Mouse (Mus musculus) neural tube, embryonic 14.5 days (tissue): Measurements from ENCODE around the gene Sys1. TPM values are rescaled to one million over a fixed set of nuclear protein-coding genes. Genes with fewer than 3 reads are reported as not detected.

Experiments used
- ATAC-seq: fragments of 200-750 bp; cut with Nextera tagmentation; 2 replicates; pipeline ENCODE4 v1.8.0; 2017; ENCODE audit warnings: low read depth, mild to moderate bottlenecking, moderate TSS enrichment, moderate library complexity
- H3K27ac ChIP-seq: fragments of 300-500 bp; sonication (generic); 2 replicates; pipeline ENCODE4 v1.5.1; 2014; ENCODE audit warnings: low read depth, mild to moderate bottlenecking, control low read depth, low read length, moderate library complexity, mixed read lengths
- H3K27me3 ChIP-seq: fragments of 300-500 bp; sonication (generic); 2 replicates; pipeline ENCODE4 v1.6.1; 2014; ENCODE audit warnings: low read length; ENCODE audit not compliant: control insufficient read depth, insufficient read depth
- H3K36me3 ChIP-seq: fragments of 300-500 bp; sonication (generic); 2 replicates; pipeline ENCODE4 v1.6.1; 2014; ENCODE audit warnings: low read length, mixed read lengths; ENCODE audit not compliant: control insufficient read depth, insufficient read depth
- H3K4me1 ChIP-seq: fragments of 300-500 bp; sonication (generic); 2 replicates; pipeline ENCODE4 v1.6.1; 2014; ENCODE audit warnings: low read length; ENCODE audit not compliant: control insufficient read depth, insufficient read depth
- H3K4me2 ChIP-seq: fragments of 300-500 bp; sonication (generic); 2 replicates; pipeline ENCODE4 v1.6.1; 2014; ENCODE audit warnings: mild to moderate bottlenecking, low read depth, low read length, control low read depth
- H3K4me3 ChIP-seq: fragments of 300-500 bp; sonication (generic); 2 replicates; pipeline ENCODE4 v1.5.1; 2014; ENCODE audit warnings: low read depth, low read length, control low read depth, mixed read lengths
- H3K9ac ChIP-seq: fragments of 300-500 bp; sonication (generic); replicated peaks from 2 replicates; pipeline ENCODE4 v1.6.1; 2014; ENCODE audit warnings: low read depth, mild to moderate bottlenecking, control low read depth, low read length, mixed read lengths
- H3K9me3 ChIP-seq: fragments of 300-500 bp; sonication (generic); 2 replicates; pipeline ENCODE4 v1.6.1; 2016; ENCODE audit warnings: low read length; ENCODE audit not compliant: control insufficient read depth
- WGBS: fragments of 180-500 bp; shearing (Covaris S2); extraction: QIAGEN DNeasy Blood & Tissue Kit; methylation state at CpG from one replicate; pipeline ENCODE4 v1.1.7; 2014; 5-methylcytosine and 5-hydroxymethylcytosine counted together
- polyA plus RNA-seq: library from polyadenylated mRNA; unstranded; fragments of >200 nt; fragmentation: Nextera tagmentation; extraction: Ambion mirVana; gene quantifications from 2 replicates; pipeline ENCODE4 v1.2.1, GENCODE M21; 2014

Sys1 gene
- polyA plus RNA-seq, 1 experiment from 2014 or later = 96.3 TPM

DNA sequence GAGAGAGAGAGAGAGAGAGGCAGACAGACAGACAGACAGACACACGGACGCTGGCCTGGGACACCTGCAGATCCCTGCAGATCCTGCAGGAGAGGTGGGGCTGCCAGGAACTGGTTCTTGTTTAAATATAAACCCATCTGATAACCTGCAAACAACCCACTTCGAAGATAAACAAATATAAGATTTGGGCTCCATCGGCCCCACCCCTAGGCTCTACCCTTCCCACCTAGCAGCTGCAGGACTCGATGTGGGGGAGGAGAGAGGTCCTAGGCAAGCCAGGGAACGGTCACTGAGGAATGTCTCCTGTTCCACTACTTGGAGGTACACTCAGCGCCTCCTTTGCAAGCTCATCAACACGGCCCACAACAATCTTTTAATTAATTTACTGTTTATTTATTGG lies 18.5 kb upstream of the Sys1 start:
- Histone ChIP-seq H3K4me3 (no peak overlapping the region), H3K4me2 (no peak overlapping the region), H3K27me3 (0 out of 2 replicates have a peak, but pooled peaks cover 2% of the 10 kb centered on the region), H3K4me1 (peaks cover 7% of the 10 kb centered on the region; the same call in 1 of the 2 replicates), H3K27ac (no peak overlapping the region), H3K9me3 (no peaks in the 10 kb centered on the region), H3K9ac (no peak overlapping the region), H3K36me3 (no peaks in the 10 kb centered on the region)
- WGBS = 59% methylated on average over 8 of the region's 8 CpGs
- no peak for ATAC-seq

DNA sequence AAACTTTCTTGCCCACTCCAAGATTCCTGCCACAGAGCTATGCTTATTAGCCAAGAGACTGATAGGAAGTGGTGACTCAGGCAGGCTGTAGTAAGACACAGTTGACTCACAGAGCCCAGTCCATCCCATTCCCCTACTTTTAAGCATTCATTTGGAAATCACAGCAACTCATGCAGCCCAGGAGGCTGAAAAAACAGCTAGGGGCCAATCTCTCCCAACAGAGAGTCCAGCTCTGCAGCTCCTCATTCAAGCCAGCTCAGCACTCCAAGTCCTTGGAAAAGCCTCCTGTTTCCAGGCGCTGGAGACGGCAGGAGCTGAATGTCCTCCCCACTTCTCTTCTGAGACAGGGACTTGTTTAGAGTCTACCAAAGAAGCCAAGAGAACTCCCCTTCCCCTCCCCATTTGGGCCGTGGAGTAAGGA lies 17.8 kb upstream of the Sys1 start:
- ATAC-seq = no peak
- no peak overlapping the region for H3K27ac ChIP-seq
- WGBS = 69% methylated on average over 3 of the region's 3 CpGs
- no peak overlapping the region for H3K4me3 ChIP-seq
- H3K9me3 ChIP-seq = no peaks in the 10 kb centered on the region
- H3K27me3 ChIP-seq = 0 out of 2 replicates have a peak, but pooled peaks cover 2% of the 10 kb centered on the region
- peaks cover 9% of the 10 kb centered on the region; the same call in 1 of the 2 replicates for H3K4me1 ChIP-seq
- H3K4me2 ChIP-seq = no peak overlapping the region
- no peak overlapping the region for H3K9ac ChIP-seq
- no peaks in the 10 kb centered on the region for H3K36me3 ChIP-seq

DNA sequence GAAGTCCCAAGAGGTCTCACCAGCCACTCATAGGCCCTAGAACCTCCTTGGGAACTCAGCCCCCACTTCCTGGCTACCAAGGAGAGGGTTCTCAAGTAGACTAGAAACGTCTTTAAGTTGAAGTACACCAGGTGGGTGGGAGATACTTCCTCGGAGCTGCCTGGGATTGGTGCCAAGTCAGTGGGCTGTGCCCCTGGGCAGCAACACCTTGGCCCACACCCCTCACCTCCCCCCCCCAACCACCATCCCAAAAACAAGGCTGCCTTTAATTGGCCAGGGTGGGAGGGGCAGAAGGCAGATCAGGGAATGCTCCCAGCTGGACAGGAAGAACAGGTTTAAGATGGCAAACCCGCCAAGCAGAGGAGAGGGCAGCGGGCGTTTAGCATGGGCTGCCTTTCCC lies 16.4 kb upstream of the Sys1 start:
- H3K9ac ChIP-seq = no peak overlapping the region
- H3K36me3 ChIP-seq = no peaks in the 10 kb centered on the region
- no peaks in the 10 kb centered on the region for H3K9me3 ChIP-seq
- 83% methylated on average over 5 of the region's 5 CpGs for WGBS
- H3K27me3 ChIP-seq = 0 out of 2 replicates have a peak, but pooled peaks cover 2% of the 10 kb centered on the region
- no peak overlapping the region for H3K27ac ChIP-seq
- H3K4me2 ChIP-seq = no peak overlapping the region
- H3K4me3 ChIP-seq = no peak overlapping the region
- H3K4me1 ChIP-seq = peaks cover 9% of the 10 kb centered on the region; the same call in 1 of the 2 replicates
- no peak for ATAC-seq

DNA sequence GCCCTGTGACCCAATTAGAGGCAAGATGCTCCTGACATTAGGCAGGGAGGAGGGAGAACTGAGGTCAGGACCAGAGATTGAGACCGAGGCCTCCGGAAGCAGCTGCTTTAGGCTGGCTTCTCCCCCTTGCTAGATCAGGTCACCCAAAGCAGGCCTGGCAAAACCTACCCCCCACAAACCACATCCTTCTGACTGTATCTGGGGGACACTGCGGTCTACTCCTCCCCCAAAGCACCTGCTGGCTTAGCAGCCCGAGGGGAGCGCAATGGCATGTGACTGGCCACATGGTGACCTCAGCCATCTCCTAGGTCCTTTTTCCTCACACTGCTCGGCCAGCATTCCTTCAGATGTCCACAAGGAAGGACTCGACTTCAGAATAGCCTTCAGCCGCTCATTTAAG lies 15.6 kb upstream of the Sys1 start:
- Histone ChIP-seq H3K9me3 (no peaks in the 10 kb centered on the region), H3K36me3 (no peaks in the 10 kb centered on the region), H3K4me2 (no peak overlapping the region), H3K4me1 (peaks cover 9% of the 10 kb centered on the region; the same call in 1 of the 2 replicates), H3K27ac (no peak overlapping the region), H3K9ac (no peak overlapping the region), H3K27me3 (0 out of 2 replicates have a peak, but pooled peaks cover 2% of the 10 kb centered on the region), H3K4me3 (no peak overlapping the region)
- no peak for ATAC-seq
- 33% methylated on average over 8 of the region's 8 CpGs for WGBS

DNA sequence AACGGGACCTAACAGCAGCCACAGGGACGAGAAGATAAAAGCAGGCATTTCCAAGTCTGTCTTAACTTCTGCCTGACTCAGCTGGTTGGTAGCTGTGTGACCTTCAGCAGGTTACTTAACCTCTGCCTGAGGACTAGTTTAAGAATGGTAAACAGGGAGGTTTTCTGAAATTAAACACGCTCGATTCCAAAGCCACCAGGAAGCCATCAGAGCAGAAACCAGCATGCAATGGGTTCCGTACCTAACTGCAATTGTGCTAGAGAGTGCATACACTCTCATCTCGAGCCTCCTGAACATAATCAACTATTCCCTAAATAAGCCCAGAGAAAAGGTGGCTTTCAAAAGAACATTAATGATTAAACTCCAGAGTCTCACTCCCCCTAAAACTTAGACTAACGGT lies 15.0 kb upstream of the Sys1 start:
- ATAC-seq = no peak
- H3K9ac ChIP-seq = no peak overlapping the region
- 0 out of 2 replicates have a peak, but pooled peaks cover 2% of the 10 kb centered on the region for H3K27me3 ChIP-seq
- WGBS = 22% methylated on average over 7 of the region's 7 CpGs
- H3K27ac ChIP-seq = no peak overlapping the region
- H3K4me3 ChIP-seq = no peak overlapping the region; the same call in 1 of the 2 replicates
- H3K4me1 ChIP-seq = peaks cover 9% of the 10 kb centered on the region; the same call in 1 of the 2 replicates
- H3K9me3 ChIP-seq = no peaks in the 10 kb centered on the region
- no peaks in the 10 kb centered on the region for H3K36me3 ChIP-seq
- no peak overlapping the region for H3K4me2 ChIP-seq

DNA sequence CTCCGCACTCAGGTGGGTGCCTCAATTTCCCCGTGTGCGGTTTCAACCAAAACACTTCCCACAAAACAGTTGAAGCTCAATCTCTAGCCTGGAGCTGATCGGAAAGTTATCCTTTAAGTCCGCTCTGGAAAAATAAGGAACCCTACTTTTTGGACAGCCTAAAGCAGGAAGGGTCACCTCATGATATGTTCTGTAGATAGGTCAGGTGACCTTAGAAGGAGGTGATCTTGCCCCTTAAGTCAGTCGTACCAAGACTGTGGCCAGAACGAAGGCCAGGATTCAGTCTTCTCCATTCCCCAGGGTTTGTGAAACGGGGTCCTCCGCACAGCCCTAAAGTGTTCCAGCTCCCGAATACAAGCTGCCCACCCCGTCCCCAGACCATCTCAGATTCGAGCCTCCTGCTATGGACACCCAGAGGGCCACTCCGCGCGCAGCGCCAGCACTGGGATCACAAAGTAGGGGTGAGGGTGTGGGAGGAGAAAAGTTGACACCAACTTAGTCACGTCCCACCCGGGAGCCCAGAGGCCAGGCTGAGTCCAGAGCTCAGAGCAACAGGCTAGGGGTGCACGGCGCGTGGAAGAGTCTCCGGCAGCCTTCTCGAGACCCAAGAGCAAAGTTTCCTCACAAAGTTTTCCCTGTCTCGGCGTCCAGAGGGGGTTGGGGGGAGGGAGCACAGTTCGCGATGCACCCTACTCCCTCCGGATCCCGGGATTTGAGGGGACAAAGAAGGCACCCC lies 14.3 kb upstream of the Sys1 start:
- Histone ChIP-seq H3K9ac (peak overlapping the region; percentile 53), H3K9me3 (no peaks in the 10 kb centered on the region), H3K36me3 (no peaks in the 10 kb centered on the region), H3K4me1 (peaks cover 9% of the 10 kb centered on the region; the same call in 1 of the 2 replicates), H3K4me2 (peak overlapping the region; percentile 95), H3K27ac (no peak overlapping the region), H3K4me3 (peak overlapping the region; percentile 44), H3K27me3 (0 out of 2 replicates have a peak, but pooled peaks cover 2% of the 10 kb centered on the region)
- WGBS = 2% methylated on average over 29 of the region's 29 CpGs
- ATAC-seq = peak; percentile 44

DNA sequence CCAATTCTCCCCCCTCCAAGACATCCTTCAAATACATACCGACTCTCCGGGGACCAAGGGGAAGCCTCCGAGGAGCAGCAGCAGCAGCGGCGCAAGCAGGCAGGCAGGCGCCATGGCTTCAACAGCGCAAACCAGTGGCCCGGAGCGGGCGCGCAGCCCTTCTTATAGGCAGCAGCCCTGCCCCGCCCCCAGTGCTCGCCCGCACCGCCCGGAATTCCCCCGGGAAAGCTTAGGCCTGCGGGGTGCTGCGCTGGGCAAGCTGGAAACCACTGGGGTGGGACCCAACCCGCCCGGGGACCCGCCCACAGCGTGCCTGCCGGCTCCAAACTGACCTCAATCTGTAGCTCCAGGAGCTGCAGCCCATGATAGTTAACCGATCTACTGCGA lies 13.7 kb upstream of the Sys1 start:
- Histone ChIP-seq H3K4me2 (peak overlapping the region; percentile 95), H3K27ac (no peak overlapping the region), H3K27me3 (0 out of 2 replicates have a peak, but pooled peaks cover 2% of the 10 kb centered on the region), H3K9ac (peak overlapping the region; percentile 53), H3K9me3 (no peaks in the 10 kb centered on the region), H3K36me3 (no peaks in the 10 kb centered on the region), H3K4me3 (peak overlapping the region; percentile 44), H3K4me1 (peaks cover 9% of the 10 kb centered on the region; the same call in 1 of the 2 replicates)
- WGBS = under 1% methylated on average over 26 of the region's 26 CpGs
- ATAC-seq = peak; percentile 93

DNA sequence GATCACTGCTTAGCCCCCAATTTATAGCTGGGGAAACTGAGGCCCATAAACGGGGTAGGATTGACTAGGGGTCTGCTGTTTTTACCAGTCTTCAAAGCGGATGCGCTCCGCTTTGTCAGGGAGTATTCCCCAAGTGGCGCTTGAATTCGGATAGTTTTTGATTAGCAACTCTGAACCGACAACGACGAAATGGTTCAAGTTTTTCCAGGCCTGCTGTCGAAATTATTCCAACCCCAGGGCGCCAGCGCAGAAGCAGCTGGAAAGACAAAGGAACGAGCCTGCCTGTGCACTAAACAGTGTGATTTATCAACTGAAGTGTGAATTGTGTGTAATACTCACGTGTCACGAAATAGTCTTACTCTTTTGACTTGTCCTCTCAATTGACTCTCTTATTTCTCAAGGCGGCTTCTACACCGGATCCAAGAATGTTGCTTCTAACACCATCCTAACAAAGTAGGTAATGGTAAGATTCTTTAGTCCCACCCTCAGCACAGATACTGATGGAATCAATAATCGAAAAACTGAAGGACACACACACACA lies 13.2 kb upstream of the Sys1 start, which contains the start of gene Sdc4:
Gene Sdc4, minus strand, starts transcription at position 428 of the 541 bp plus-strand sequence.
- Histone ChIP-seq H3K4me1 (peaks cover 9% of the 10 kb centered on the region; the same call in 1 of the 2 replicates), H3K4me3 (peak within 1 kb of the TSS; percentile 44), H3K36me3 (no peaks in the 10 kb centered on the region), H3K27me3 (0 out of 2 replicates have a peak, but pooled peaks cover 2% of the 10 kb centered on the region), H3K9me3 (no peaks in the 10 kb centered on the region), H3K9ac (peak within 1 kb of the TSS; percentile 53), H3K27ac (no peak within 1 kb of the TSS), H3K4me2 (peak within 1 kb of the TSS; percentile 95)
- 6% methylated on average over 18 of the region's 18 CpGs for WGBS
- peak; percentile 24; the same call in 1 of the 2 replicates for ATAC-seq

DNA sequence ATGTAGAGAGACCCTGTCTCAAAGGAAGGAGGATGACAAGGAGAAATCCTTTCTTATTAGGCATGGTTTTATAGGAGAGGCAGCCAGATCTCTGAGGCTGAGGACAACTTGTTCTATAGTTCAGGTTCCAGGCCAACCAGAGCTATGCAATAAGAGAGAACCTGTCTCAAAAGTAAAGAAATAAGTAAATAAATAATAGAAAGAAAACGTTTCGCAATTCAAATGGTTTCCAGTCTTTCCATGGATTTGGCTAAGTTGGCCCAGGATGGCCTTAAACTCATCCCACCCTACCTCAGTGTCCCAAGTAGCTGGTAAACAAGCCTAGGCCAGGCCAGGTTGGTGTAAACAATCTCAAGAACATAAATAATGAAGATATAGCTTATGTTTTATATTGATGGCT lies 12.1 kb upstream of the Sys1 start:
- Histone ChIP-seq H3K36me3 (no peaks in the 10 kb centered on the region), H3K4me3 (no peak overlapping the region), H3K4me1 (peaks cover 9% of the 10 kb centered on the region; the same call in 1 of the 2 replicates), H3K9ac (no peak overlapping the region), H3K27me3 (0 out of 2 replicates have a peak, but pooled peaks cover 2% of the 10 kb centered on the region), H3K4me2 (no peak overlapping the region), H3K27ac (no peak overlapping the region), H3K9me3 (no peaks in the 10 kb centered on the region)
- 91% methylated on average over 2 of the region's 2 CpGs for WGBS
- ATAC-seq = no peak
